Mouse (Mus musculus) midbrain, embryonic 11.5 days (tissue): Measurements from ENCODE around the gene Mrpl55. TPM values are rescaled to one million over a fixed set of nuclear protein-coding genes. Genes with fewer than 3 reads are reported as not detected.
A peak's percentile ranks its signal among the peaks of the same experiment; 100 is the strongest.

Experiments
- ATAC-seq: fragments of 200-750 bp; cut with Nextera tagmentation; 2 replicates; pipeline ENCODE4 v1.8.0; 2017; ENCODE audit warnings: moderate TSS enrichment, moderate library complexity; ENCODE audit not compliant: low FRiP score
- DNase-seq: peaks from one replicate; pipeline ENCODE4 v3.0.0; 2015; ENCODE audit warnings: low spot score; ENCODE audit errors: missing footprints
- H3K27ac ChIP-seq: fragments of 300-500 bp; sonication (generic); 2 replicates; pipeline ENCODE4 v1.5.1; 2014; ENCODE audit warnings: low read depth, low read length
- H3K27me3 ChIP-seq: fragments of 300-500 bp; sonication (generic); 2 replicates; pipeline ENCODE4 v1.6.1; 2014; ENCODE audit warnings: mild to moderate bottlenecking, low read length, moderate library complexity, mixed read lengths; ENCODE audit not compliant: control insufficient read depth, insufficient read depth
- H3K36me3 ChIP-seq: fragments of 300-500 bp; sonication (generic); 2 replicates; pipeline ENCODE4 v1.6.1; 2014; ENCODE audit warnings: mild to moderate bottlenecking, low read length, moderate library complexity, mixed read lengths; ENCODE audit not compliant: control insufficient read depth, insufficient read depth
- H3K4me1 ChIP-seq: fragments of 300-500 bp; sonication (generic); 2 replicates; pipeline ENCODE4 v1.6.1; 2014; ENCODE audit warnings: low read length; ENCODE audit not compliant: control insufficient read depth, insufficient read depth
- H3K4me2 ChIP-seq: fragments of 300-500 bp; sonication (generic); 2 replicates; pipeline ENCODE4 v1.6.1; 2014; ENCODE audit warnings: mild to moderate bottlenecking, moderate library complexity
- H3K4me3 ChIP-seq: fragments of 300-500 bp; sonication (generic); 2 replicates; pipeline ENCODE4 v1.5.1; 2014; ENCODE audit warnings: low read depth, low read length
- H3K9ac ChIP-seq: fragments of 300-500 bp; sonication (generic); 2 replicates; pipeline ENCODE4 v1.6.1; 2014; ENCODE audit warnings: low read length
- H3K9me3 ChIP-seq: fragments of 300-500 bp; sonication (generic); 2 replicates; pipeline ENCODE4 v1.6.1; 2016; ENCODE audit warnings: low read length; ENCODE audit not compliant: control insufficient read depth
- WGBS: fragments of 180-500 bp; shearing (Covaris S2); extraction: QIAGEN DNeasy Blood & Tissue Kit; methylation state at CpG from one replicate; pipeline ENCODE4 v1.1.7; 2014; 5-methylcytosine and 5-hydroxymethylcytosine counted together
- polyA plus RNA-seq: library from polyadenylated mRNA; unstranded; fragments of >200 nt; fragmentation: Nextera tagmentation; extraction: Ambion mirVana; gene quantifications from 2 replicates; pipeline ENCODE4 v1.2.1, GENCODE M21; 2014

Gene Mrpl55
- polyA plus RNA-seq, 1 experiment from 2014 or later, result 93.3 TPM

- DNase-seq (no peak), ATAC-seq (no peak)
- no peaks in the 10 kb centered on the region for H3K36me3 ChIP-seq
- H3K4me3 ChIP-seq, result no peak overlapping the region
- H3K9me3 ChIP-seq, result no peaks in the 10 kb centered on the region
- H3K4me1 ChIP-seq, result no peaks in the 10 kb centered on the region
- 84% methylated on average over 5 of the region's 5 CpGs for WGBS
- H3K4me2 ChIP-seq, result no peak overlapping the region
- H3K27me3 ChIP-seq, result no peaks in the 10 kb centered on the region
- no peak overlapping the region for H3K9ac ChIP-seq
- H3K27ac ChIP-seq, result no peak overlapping the region
These were observed 16.8 kb upstream of the Mrpl55 start for GRCm38 (mm10) chr11:59185490-59185889.

GRCm38 (mm10) chr11:59187706-59188105 lies 14.6 kb upstream of the Mrpl55 start:
- Histone ChIP-seq H3K9me3 (no peaks in the 10 kb centered on the region), H3K36me3 (no peaks in the 10 kb centered on the region), H3K27me3 (no peaks in the 10 kb centered on the region), H3K4me1 (peaks cover 5% of the 10 kb centered on the region), H3K27ac (no peak overlapping the region), H3K9ac (no peak overlapping the region), H3K4me2 (no peak overlapping the region), H3K4me3 (no peak overlapping the region)
- DNase-seq (no peak), ATAC-seq (no peak)
- WGBS, result 86% methylated on average over 6 of the region's 6 CpGs

GRCm38 (mm10) chr11:59191231-59192058 lies 10.8 kb upstream of the Mrpl55 start:
- Histone ChIP-seq H3K36me3 (no peaks in the 10 kb centered on the region), H3K27ac (peak overlapping the region; percentile 51), H3K4me3 (peak overlapping the region; percentile 63), H3K4me2 (peak overlapping the region; percentile 74), H3K9me3 (no peaks in the 10 kb centered on the region), H3K27me3 (no peaks in the 10 kb centered on the region), H3K4me1 (peaks cover 5% of the 10 kb centered on the region), H3K9ac (peak overlapping the region; percentile 77)
- whole genome bisulfite sequencing, result under 1% methylated on average over 50 of the region's 59 CpGs
- DNase-seq, result peak; percentile 98
- peak; percentile 96 for ATAC-seq

GRCm38 (mm10) chr11:59192059-59192386 lies 10.3 kb upstream of the Mrpl55 start, which contains the start of gene Guk1:
Guk1 (minus strand) TSS chr11:59192212.
- peak; percentile 6; the same call in 1 of the 2 replicates for ATAC-seq
- peak within 1 kb of the TSS; percentile 74 for H3K4me2 ChIP-seq
- peak within 1 kb of the TSS; percentile 77 for H3K9ac ChIP-seq
- no peaks in the 10 kb centered on the region for H3K36me3 ChIP-seq
- no peaks in the 10 kb centered on the region for H3K9me3 ChIP-seq
- peak within 1 kb of the TSS; percentile 63 for H3K4me3 ChIP-seq
- peaks cover 5% of the 10 kb centered on the region for H3K4me1 ChIP-seq
- no peak for DNase-seq
- 6% methylated on average over 16 of the region's 16 CpGs for WGBS
- peak within 1 kb of the TSS; percentile 51 for H3K27ac ChIP-seq
- H3K27me3 ChIP-seq, result no peaks in the 10 kb centered on the region

GRCm38 (mm10) chr11:59196230-59196629 lies 6.1 kb upstream of the Mrpl55 start:
- Histone ChIP-seq H3K36me3 (no peaks in the 10 kb centered on the region), H3K4me1 (peaks cover under 1% of the 10 kb centered on the region; the same call in 1 of the 2 replicates), H3K27me3 (no peaks in the 10 kb centered on the region), H3K9me3 (no peaks in the 10 kb centered on the region), H3K9ac (no peak overlapping the region), H3K27ac (no peak overlapping the region), H3K4me3 (no peak overlapping the region), H3K4me2 (no peak overlapping the region)
- no peak for ATAC-seq
- no peak for DNase-seq

- Histone ChIP-seq H3K4me2 (peak overlapping the region; percentile 86), H3K4me1 (peaks cover 4% of the 10 kb centered on the region; the same call in 1 of the 2 replicates), H3K4me3 (peak overlapping the region; percentile 84), H3K27me3 (no peaks in the 10 kb centered on the region), H3K27ac (no peak overlapping the region), H3K9ac (peak overlapping the region; percentile 75), H3K9me3 (no peaks in the 10 kb centered on the region), H3K36me3 (peaks cover 2% of the 10 kb centered on the region; the same call in 1 of the 2 replicates)
- 35% methylated on average over 16 of the region's 16 CpGs for WGBS
- no peak for DNase-seq
- no peak; the same call in 1 of the 2 replicates for ATAC-seq
These were observed 877 bp upstream of the Mrpl55 start for GRCm38 (mm10) chr11:59201216-59202002.

GRCm38 (mm10) chr11:59208153-59208831 lies 6.0 kb downstream of the Mrpl55 start, which contains the start of gene 2310033P09Rik:
2310033P09Rik (plus strand) TSS chr11:59208321.
- peak within 1 kb of the TSS; percentile 86 for H3K4me2 ChIP-seq
- H3K27ac ChIP-seq, result peak within 1 kb of the TSS; percentile 78
- ATAC-seq, result peak; percentile 87
- no peaks in the 10 kb centered on the region for H3K9me3 ChIP-seq
- peak within 1 kb of the TSS; percentile 92 for H3K9ac ChIP-seq
- H3K36me3 ChIP-seq, result peaks cover 14% of the 10 kb centered on the region
- H3K4me3 ChIP-seq, result peak within 1 kb of the TSS; percentile 93
- peaks cover 19% of the 10 kb centered on the region for H3K4me1 ChIP-seq
- WGBS, result under 1% methylated on average over 67 of the region's 67 CpGs
- peak; percentile 100 for DNase-seq
- H3K27me3 ChIP-seq, result no peaks in the 10 kb centered on the region

GRCm38 (mm10) chr11:59209003-59209441 lies 6.7 kb downstream of the Mrpl55 start:
- WGBS, result 10% methylated on average over 18 of the region's 18 CpGs
- H3K4me3 ChIP-seq, result peak overlapping the region; percentile 93
- ATAC-seq (peak; percentile 43), DNase-seq (peak; percentile 96)
- no peaks in the 10 kb centered on the region for H3K27me3 ChIP-seq
- 0 out of 2 replicates have a peak overlapping the region, but pooled peaks have one; percentile 78 for H3K27ac ChIP-seq
- peak overlapping the region; percentile 92 for H3K9ac ChIP-seq
- peak overlapping the region; percentile 86 for H3K4me2 ChIP-seq
- H3K9me3 ChIP-seq, result no peaks in the 10 kb centered on the region
- peaks cover 14% of the 10 kb centered on the region for H3K36me3 ChIP-seq
- H3K4me1 ChIP-seq, result peaks cover 19% of the 10 kb centered on the region
